Mouse (Mus musculus) midbrain, postnatal 0 days (tissue): ENCODE results near the gene Glod5. TPM values are rescaled to one million over a fixed set of nuclear protein-coding genes. Genes with fewer than 3 reads are reported as not detected.

ENCODE experiments used
- ATAC-seq: fragments of 200-750 bp; cut with Nextera tagmentation; 2 replicates; pipeline ENCODE4 v1.8.0; 2017; ENCODE audit warnings: moderate number of reproducible peaks, mild to moderate bottlenecking, moderate TSS enrichment, moderate library complexity; ENCODE audit not compliant: low FRiP score
- DNase-seq: peaks from one replicate; pipeline ENCODE4 v3.0.0-alpha.2; 2015; ENCODE audit warnings: low spot score
- H3K27ac ChIP-seq: fragments of 300-500 bp; sonication (generic); 2 replicates; pipeline ENCODE4 v1.5.1; 2014; ENCODE audit warnings: low read depth, mild to moderate bottlenecking, low read length, mixed read lengths
- H3K27me3 ChIP-seq: fragments of 300-500 bp; sonication (generic); 2 replicates; pipeline ENCODE4 v1.6.1; 2014; ENCODE audit warnings: low read length, control low read depth, mixed read lengths; ENCODE audit not compliant: insufficient read depth
- H3K36me3 ChIP-seq: fragments of 300-500 bp; sonication (generic); 2 replicates; pipeline ENCODE4 v1.6.1; 2014; ENCODE audit warnings: low read length, control low read depth, mixed read lengths; ENCODE audit not compliant: insufficient read depth
- H3K4me1 ChIP-seq: fragments of 300-500 bp; sonication (generic); 2 replicates; pipeline ENCODE4 v1.6.1; 2014; ENCODE audit warnings: mild to moderate bottlenecking, control low read depth, antibody characterized with exemption, low read length, mixed read lengths; ENCODE audit not compliant: insufficient read depth
- H3K4me2 ChIP-seq: fragments of 300-500 bp; sonication (generic); 2 replicates; pipeline ENCODE4 v1.6.1; 2014; ENCODE audit warnings: low read depth, mild to moderate bottlenecking, low read length, mixed read lengths; ENCODE audit not compliant: poor library complexity, severe bottlenecking
- H3K4me3 ChIP-seq: fragments of 300-500 bp; sonication (generic); 2 replicates; pipeline ENCODE4 v1.5.1; 2014; ENCODE audit warnings: low read depth, mild to moderate bottlenecking, low read length, moderate library complexity
- H3K9ac ChIP-seq: fragments of 300-500 bp; sonication (generic); replicated peaks from 2 replicates; pipeline ENCODE4 v1.6.1; 2014; ENCODE audit warnings: mild to moderate bottlenecking, low read length, moderate library complexity, mixed read lengths; ENCODE audit not compliant: poor library complexity, severe bottlenecking
- H3K9me3 ChIP-seq: fragments of 300-500 bp; sonication (generic); 2 replicates; pipeline ENCODE4 v1.6.1; 2016; ENCODE audit warnings: low read length, control low read depth
- CTCF ChIP-seq: IDR thresholded peaks from 2 replicates; pipeline ENCODE4 v1.5.1; 2016; ENCODE audit warnings: antibody characterized with exemption, mild to moderate bottlenecking
- WGBS: fragments of 180-500 bp; shearing (Covaris S2); extraction: QIAGEN DNeasy Blood & Tissue Kit; methylation state at CpG from one replicate; pipeline ENCODE4 v1.1.7; 2014; 5-methylcytosine and 5-hydroxymethylcytosine counted together
- polyA plus RNA-seq: library from polyadenylated mRNA; unstranded; fragments of >200 nt; fragmentation: Nextera tagmentation; extraction: Ambion mirVana; gene quantifications from 2 replicates; pipeline ENCODE4 v1.2.1, GENCODE M21; 2015
- total RNA-seq: library from RNA; depleted of rRNA; stranded (reverse); fragments of >200 nt; gene quantifications from 2 replicates; pipeline ENCODE4 v1.2.3, GENCODE M21; 2014

Gene Glod5
- total and polyA plus RNA-seq, 2 experiments from 2014 or later: 0.81 to 2.4 TPM

- Histone ChIP-seq H3K9me3 (no peaks in the 10 kb centered on the region), H3K36me3 (no peaks in the 10 kb centered on the region), H3K27me3 (no peaks in the 10 kb centered on the region), H3K4me1 (no peaks in the 10 kb centered on the region), H3K27ac (no peak overlapping the region), H3K4me3 (no peak overlapping the region), H3K4me2 (no peak overlapping the region), H3K9ac (no peak overlapping the region)
- no peak for DNase-seq
- WGBS: 62% methylated on average over 4 of the region's 4 CpGs
- ATAC-seq: no peak
- TF ChIP-seq CTCF: no peak
These were observed 15.3 kb downstream of the Glod5 start for GRCm38 (mm10) chrX:8002971-8003370.

- no peak for DNase-seq
- TF ChIP-seq CTCF: no peak
- no peaks in the 10 kb centered on the region for H3K9me3 ChIP-seq
- no peak for ATAC-seq
- no peak overlapping the region for H3K4me2 ChIP-seq
- no peak overlapping the region for H3K9ac ChIP-seq
- no peaks in the 10 kb centered on the region for H3K27me3 ChIP-seq
- H3K27ac ChIP-seq: no peak overlapping the region
- H3K4me1 ChIP-seq: no peaks in the 10 kb centered on the region
- WGBS: 32% methylated on average over 5 of the region's 5 CpGs
- no peak overlapping the region for H3K4me3 ChIP-seq
- H3K36me3 ChIP-seq: no peaks in the 10 kb centered on the region
These were observed 16.3 kb downstream of the Glod5 start for GRCm38 (mm10) chrX:8002001-8002400.

- H3K9me3 ChIP-seq: no peaks in the 10 kb centered on the region
- WGBS: 75% methylated on average over 3 of the region's 3 CpGs
- no peak overlapping the region for H3K9ac ChIP-seq
- no peak for TF ChIP-seq CTCF
- no peak overlapping the region for H3K4me2 ChIP-seq
- H3K36me3 ChIP-seq: no peaks in the 10 kb centered on the region
- H3K4me3 ChIP-seq: no peak overlapping the region
- DNase-seq (no peak), ATAC-seq (no peak)
- H3K4me1 ChIP-seq: no peaks in the 10 kb centered on the region
- no peak overlapping the region for H3K27ac ChIP-seq
- no peaks in the 10 kb centered on the region for H3K27me3 ChIP-seq
These were observed 17.6 kb downstream of the Glod5 start for GRCm38 (mm10) chrX:8000546-8001192.

GRCm38 (mm10) chrX:7993068-7993735 is 25.1 kb downstream of the Glod5 start:
- Histone ChIP-seq H3K27me3 (no peaks in the 10 kb centered on the region), H3K4me1 (no peaks in the 10 kb centered on the region), H3K4me3 (no peak overlapping the region), H3K36me3 (no peaks in the 10 kb centered on the region), H3K9ac (no peak overlapping the region), H3K9me3 (no peaks in the 10 kb centered on the region), H3K4me2 (no peak overlapping the region), H3K27ac (no peak overlapping the region)
- no peak for TF ChIP-seq CTCF
- 71% methylated on average over 10 of the region's 10 CpGs for WGBS
- DNase-seq (no peak), ATAC-seq (no peak)

GRCm38 (mm10) chrX:7992379-7993067 is 25.8 kb downstream of the Glod5 start:
- ATAC-seq: no peak
- Histone ChIP-seq H3K27me3 (no peaks in the 10 kb centered on the region), H3K9ac (no peak overlapping the region), H3K4me3 (no peak overlapping the region), H3K4me1 (no peaks in the 10 kb centered on the region), H3K4me2 (no peak overlapping the region), H3K36me3 (no peaks in the 10 kb centered on the region), H3K27ac (no peak overlapping the region), H3K9me3 (no peaks in the 10 kb centered on the region)
- DNase-seq: no peak
- 53% methylated on average over 8 of the region's 8 CpGs for WGBS
- TF ChIP-seq CTCF: no peak

- H3K4me2 ChIP-seq: no peak overlapping the region
- no peak overlapping the region for H3K4me3 ChIP-seq
- H3K36me3 ChIP-seq: no peaks in the 10 kb centered on the region
- no peaks in the 10 kb centered on the region for H3K9me3 ChIP-seq
- H3K27me3 ChIP-seq: no peaks in the 10 kb centered on the region
- no peak for DNase-seq
- H3K9ac ChIP-seq: no peak overlapping the region
- no peaks in the 10 kb centered on the region for H3K4me1 ChIP-seq
- TF ChIP-seq CTCF: no peak
- H3K27ac ChIP-seq: no peak overlapping the region
- WGBS: 89% methylated on average over 7 of the region's 7 CpGs
- ATAC-seq: no peak
These were observed 36.9 kb downstream of the Glod5 start for GRCm38 (mm10) chrX:7981368-7981767.
